Mouse (Mus musculus) CH12F3 (cell line): Measurements from ENCODE around the gene 3110040M04Rik.
"Not testable (repeated sequence)": the region's sequence is repeated elsewhere in the genome, so short reads cannot be mapped to it uniquely, and the experiment has no call there.

Experiments used
- in situ Hi-C: fragments of 300-500 bp; cut with MboI; formaldehyde crosslinking; loops from 2 replicates; pipeline ENCODE4 v1.14.3; 2020; ENCODE audit warnings: low sequenced_read_pairs

3110040M04Rik gene

DNA sequence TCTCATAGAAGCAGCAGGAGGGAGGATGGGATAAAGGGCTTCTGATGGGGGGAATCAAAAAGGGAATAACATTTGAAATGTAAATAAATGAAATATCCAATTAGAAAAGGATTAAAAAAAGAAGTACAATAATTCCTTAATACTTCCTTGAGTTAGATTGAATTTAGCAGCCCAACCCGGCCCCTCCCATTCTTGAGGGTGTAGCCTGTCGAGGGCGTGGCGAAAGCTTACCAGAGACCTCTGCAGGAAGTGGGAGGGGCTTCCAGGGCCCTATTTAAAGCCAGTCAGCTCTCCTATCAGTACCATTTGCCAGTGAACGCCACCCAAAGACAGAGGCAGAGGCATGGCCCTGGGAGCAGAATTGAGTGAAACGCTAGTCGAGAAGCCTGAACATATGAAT lies 11.8 kb upstream of the 3110040M04Rik start, which contains the start of gene Gm8947:
Gene Gm8947 (plus strand): TSS at position 302 of the 400 bp plus-strand sequence.
- in situ Hi-C loops, result not testable (repeated sequence)

DNA sequence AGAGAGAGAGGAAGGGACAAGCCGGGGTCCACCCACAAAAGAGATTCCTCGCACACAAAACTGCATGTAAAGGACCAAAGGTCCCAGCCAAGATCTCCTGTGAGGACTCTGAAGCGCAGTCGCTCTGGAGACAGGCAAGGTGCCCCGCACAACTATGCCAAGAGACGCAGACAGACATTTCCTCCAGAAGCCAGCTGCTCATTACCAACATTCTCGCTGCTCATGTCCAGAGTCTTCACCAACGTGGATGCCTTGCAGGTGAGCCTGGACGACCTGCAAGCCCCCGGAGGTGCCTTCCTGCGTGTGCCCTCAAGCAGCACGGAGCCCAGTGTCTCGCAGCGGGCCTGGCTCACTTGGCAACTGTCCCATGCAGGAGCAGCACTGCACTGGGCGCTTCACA lies 11.2 kb upstream of the 3110040M04Rik start:
- in situ Hi-C loops, result not testable (repeated sequence)

GRCm38 (mm10) chr1:151195986-151196385 lies 7.9 kb upstream of the 3110040M04Rik start:
- in situ Hi-C loops, result not testable (repeated sequence)

DNA sequence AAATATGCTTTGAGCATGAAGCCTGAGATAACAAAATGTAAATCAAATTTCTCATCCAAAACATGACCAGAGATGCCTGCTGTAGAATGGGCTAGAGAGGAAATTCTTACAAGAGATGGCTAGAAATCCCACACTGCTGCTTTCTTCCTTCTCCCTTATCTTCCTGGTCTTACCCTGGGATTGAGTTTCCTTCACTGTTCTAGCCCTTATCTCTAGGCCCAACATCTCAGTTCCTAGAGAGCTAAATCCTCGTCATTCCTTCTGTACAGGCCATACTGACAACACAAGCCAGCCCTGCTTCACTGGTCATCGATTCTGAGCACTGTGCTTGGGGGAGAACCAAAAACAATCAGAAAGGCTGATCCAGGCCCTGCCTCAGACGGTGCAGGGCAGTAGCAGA lies 7.2 kb upstream of the 3110040M04Rik start:
- in situ Hi-C loops, result not testable (repeated sequence)

GRCm38 (mm10) chr1:151198120-151198519 lies 5.8 kb upstream of the 3110040M04Rik start, which contains the start of gene Gm47995:
Gm47995 (plus strand) TSS chr1:151198448.
- in situ Hi-C loops, result not testable (repeated sequence)

- in situ Hi-C loops, result not testable (repeated sequence)
These were observed 3.3 kb upstream of the 3110040M04Rik start for GRCm38 (mm10) chr1:151200620-151201019.

DNA sequence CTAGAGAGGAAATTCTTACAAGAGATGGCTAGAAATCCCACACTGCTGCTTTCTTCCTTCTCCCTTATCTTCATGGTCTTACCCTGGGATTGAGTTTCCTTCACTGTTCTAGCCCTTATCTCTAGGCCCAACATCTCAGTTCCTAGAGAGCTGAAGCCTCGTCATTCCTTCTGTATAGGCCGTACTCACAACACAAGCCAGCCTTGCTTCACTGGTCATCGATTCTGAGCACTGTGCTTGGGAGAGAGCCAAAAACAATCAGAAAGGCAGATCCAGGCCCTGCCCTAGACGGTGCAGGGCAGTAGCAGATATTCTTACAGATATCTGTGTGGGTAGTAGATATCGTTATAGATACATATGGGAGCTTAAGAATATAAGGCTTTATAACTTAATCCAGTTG lies 1.1 kb upstream of the 3110040M04Rik start:
- in situ Hi-C loops, result not testable (repeated sequence)

GRCm38 (mm10) chr1:151208493-151208892 lies 4.6 kb downstream of the 3110040M04Rik start:
- in situ Hi-C loops, result not testable (repeated sequence)

- in situ Hi-C loops, result not testable (repeated sequence)
These were observed 5.0 kb downstream of the 3110040M04Rik start for GRCm38 (mm10) chr1:151208944-151209343.

DNA sequence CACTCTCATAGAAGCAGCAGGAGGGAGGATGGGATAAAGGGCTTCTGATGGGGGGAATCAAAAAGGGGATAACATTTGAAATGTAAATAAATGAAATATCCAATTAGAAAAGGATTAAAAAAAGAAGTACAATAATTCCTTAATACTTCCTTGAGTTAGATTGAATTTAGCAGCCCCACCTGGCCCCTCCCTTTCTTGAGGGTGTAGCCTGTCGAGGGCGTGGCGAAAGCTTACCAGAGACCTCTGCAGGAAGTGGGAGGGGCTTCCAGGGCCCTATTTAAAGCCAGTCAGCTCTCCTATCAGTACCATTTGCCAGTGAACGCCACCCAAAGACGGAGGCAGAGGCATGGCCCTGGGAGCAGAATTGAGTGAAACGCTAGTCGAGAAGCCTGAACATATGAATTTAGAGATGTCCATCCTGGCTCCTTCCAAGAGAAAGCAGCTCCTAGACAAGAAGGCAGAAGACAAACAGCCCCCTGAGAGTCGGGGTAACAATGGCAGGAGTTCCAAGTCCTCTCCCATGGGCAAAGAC lies 6.0 kb downstream of the 3110040M04Rik start, which contains the start of gene Gm47996:
Gene Gm47996 (plus strand): TSS at position 308 of the 532 bp plus-strand sequence.
- in situ Hi-C loops, result not testable (repeated sequence)

GRCm38 (mm10) chr1:151211666-151212065 lies 7.7 kb downstream of the 3110040M04Rik start:
- in situ Hi-C loops, result not testable (repeated sequence)

DNA sequence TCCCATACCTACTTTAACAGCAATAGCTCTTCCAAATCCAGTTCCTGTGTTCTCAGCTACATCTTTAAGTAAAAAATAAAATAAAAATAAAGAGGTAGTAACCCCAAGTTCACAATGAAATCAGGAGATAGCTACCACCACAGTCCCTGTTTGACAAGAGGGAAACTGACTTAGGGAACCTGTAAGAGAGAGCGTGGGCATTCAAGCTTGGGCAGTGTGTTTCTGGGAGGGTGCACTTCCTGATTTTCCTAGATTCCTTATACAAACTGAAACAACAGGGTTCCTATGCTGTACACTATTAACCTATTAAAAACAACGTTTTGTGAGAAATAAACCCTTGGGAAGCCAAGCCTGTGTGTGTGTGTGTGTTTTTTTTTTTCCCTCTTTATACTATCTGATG lies 10.9 kb downstream of the 3110040M04Rik start:
- in situ Hi-C loops, result no loop called here

DNA sequence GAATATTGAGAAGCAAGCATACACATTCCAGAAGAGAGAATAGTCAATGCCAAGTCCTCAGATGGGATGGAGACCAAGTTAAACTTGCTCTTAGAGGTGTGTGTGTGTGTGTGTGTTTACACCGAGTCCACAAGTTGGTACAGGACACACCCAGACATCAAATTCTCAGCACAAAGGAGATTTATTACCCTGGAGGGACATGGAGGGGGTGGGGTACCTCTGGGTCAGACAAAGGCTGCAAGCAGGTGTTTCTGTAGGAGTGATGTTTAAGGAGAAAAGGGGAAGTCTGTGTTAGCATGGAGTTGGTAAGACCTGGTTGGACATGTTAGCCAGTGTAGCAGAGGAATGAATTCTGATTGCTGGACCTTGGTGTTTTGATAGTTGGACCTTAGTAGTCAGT lies 12.1 kb downstream of the 3110040M04Rik start:
- in situ Hi-C loops, result no loop called here

DNA sequence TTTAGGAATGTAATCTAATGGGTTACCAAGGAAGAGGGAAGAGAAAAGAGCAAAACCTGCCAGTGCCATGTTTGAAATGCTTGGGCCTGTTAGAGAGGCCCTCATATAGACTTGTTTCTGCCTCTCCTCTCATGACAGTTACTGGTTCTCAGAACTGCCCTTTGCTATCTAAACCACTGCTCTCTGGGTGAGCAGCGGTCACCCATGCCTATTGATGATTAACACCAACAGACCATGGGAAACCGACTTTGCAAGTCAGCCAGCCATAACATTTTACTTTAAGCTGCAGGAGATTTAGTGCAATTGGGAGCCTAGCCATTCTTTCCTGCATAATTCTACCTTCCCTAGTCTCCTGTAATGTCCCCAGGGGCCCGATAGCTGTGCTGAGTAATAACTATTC lies 12.5 kb downstream of the 3110040M04Rik start:
- in situ Hi-C loops, result no loop called here

DNA sequence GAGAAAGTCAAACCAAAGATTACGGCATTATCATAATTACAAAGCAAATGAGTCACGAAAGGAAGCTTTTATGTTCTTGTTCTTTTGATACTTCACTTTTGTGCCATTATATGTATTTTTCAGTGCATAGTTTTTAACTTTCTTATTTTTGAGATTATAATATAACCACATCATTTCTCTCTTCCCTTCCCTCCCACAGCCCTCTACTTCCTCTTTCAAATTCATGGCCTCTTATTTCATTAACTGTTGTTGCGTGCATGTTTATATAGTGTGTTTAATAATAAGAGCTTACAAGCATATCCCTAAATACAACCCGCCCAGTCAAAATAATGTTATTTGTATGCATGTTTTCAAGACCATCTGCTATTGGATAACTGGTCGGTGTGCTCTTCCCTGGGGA lies 15.1 kb downstream of the 3110040M04Rik start:
- in situ Hi-C loops, result no loop called here

DNA sequence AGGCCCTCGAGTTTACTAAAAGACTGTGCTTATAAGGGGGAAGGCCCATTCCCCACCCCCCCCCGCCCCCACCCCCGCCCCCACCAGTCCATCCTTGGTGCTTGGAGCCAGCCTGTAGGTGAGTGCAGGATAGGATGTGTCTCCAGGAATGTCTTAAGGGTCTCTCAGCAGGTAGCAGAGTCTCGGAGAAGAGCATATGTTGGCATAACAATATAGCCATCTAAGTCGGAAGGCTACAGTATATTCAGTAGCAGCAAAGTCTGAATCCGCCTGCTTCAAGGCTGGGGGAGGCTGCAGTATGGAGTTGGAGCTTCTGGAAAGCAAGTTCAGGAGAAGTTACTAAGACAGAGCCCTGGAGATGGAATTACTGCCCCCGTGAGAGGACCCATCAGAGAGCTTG lies 16.2 kb downstream of the 3110040M04Rik start:
- in situ Hi-C loops, result no loop called here

DNA sequence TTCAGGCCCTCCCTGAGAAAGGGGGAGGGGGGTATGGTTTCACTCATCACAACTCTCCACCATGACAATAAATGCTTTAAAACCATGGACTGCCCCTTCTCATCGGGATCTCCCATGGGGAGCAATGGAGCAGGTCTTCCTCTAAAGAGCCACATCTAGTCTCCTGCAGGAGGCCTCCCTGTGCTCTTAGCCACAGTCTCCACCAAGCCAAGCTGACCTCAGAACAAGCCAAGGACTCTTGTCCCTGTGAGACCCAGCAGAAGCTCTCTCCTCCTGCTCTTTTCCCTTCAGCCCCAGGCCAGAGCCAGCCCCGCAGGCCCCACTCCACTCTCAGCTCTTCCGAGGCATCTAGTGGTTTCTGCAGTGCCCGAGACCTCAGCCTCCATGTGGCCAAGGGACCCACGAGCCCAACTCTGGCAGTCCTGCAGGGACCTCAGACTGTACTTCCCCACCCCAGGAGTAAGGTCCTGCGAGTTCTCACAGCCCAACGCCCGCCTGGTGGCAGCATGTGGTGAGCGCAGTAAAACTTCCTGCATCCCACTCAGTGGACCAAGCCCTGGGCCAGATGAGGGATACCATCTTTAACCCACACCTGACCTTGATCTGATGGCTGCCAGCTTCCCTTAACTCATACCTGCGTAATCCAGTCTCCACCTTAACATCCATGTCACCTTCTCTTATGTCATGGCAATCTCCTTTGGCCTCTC lies 18.8 kb downstream of the 3110040M04Rik start:
- in situ Hi-C loops, result no loop called here

GRCm38 (mm10) chr1:151223377-151223776 lies 19.5 kb downstream of the 3110040M04Rik start:
- in situ Hi-C loops, result no loop called here

GRCm38 (mm10) chr1:151224536-151224935 lies 20.6 kb downstream of the 3110040M04Rik start:
- in situ Hi-C loops, result no loop called here

DNA sequence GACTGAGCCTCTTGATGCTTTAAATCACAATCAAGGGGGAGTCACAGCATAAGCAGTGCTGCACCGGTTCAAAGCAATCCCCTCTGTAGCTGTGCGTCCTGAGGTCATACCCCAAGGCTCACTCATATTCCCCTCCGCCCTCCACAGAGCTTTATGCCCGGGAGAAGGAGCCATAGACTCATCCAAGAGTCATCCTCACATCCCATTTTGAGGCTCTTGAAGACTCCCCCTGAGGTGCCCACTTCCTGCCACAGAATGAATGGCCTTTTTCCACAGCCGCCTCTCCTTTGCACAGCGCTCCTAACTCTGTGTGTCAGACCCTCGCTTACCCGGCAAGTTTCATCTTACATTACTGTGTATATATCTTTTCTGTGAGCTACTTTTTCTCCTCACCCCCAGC lies 23.6 kb downstream of the 3110040M04Rik start:
- in situ Hi-C loops, result no loop called here

- in situ Hi-C loops, result no loop called here
These were observed 24.5 kb downstream of the 3110040M04Rik start for GRCm38 (mm10) chr1:151228320-151228989.

- in situ Hi-C loops, result no loop called here
These were observed 28.4 kb downstream of the 3110040M04Rik start for GRCm38 (mm10) chr1:151232346-151232745.
